Mouse (Mus musculus): Measurements from ENCODE around the gene Wars. TPM values are rescaled to one million over a fixed set of nuclear protein-coding genes. Genes with fewer than 3 reads are reported as not detected.
"Not testable (repeated sequence)": the region's sequence is repeated elsewhere in the genome, so short reads cannot be mapped to it uniquely, and the experiment has no call there.

Wars gene
- total RNA-seq, 2 experiments from 2014 or later = 27.5 to 65.5 TPM

GRCm38 (mm10) chr12:108858486-108858885 lies 35.5 kb downstream of the Wars start:
- ATAC-seq (replicated peaks; ENCODE audit: poor library complexity, severe bottlenecking) = no peak

- ATAC-seq (replicated peaks; ENCODE audit: poor library complexity, severe bottlenecking) = no peak
These were observed 36.3 kb downstream of the Wars start for GRCm38 (mm10) chr12:108857589-108858184.

GRCm38 (mm10) chr12:108857109-108857508 lies 36.9 kb downstream of the Wars start:
- no peak for ATAC-seq (replicated peaks; ENCODE audit: poor library complexity, severe bottlenecking)

DNA sequence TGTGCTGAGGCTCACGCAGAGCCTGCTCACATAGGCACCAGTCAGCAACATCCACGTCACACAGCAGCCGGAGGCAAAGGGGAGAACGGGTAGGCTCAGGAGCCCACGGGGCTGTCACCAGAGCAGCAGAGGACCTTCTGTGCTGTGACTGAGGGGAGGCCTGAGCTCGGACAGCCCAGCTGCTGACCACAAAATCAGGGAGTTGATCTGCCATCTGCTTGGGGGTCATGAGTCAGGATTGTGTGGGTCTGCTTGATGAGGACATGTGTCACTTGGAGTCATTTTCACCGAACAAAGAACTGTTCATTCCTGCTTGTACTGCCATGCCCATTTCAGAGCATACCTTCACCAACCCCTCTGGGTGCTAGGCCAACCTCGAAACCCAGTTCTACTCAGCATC lies 37.8 kb downstream of the Wars start:
- ATAC-seq (replicated peaks; ENCODE audit: poor library complexity, severe bottlenecking) = no peak

DNA sequence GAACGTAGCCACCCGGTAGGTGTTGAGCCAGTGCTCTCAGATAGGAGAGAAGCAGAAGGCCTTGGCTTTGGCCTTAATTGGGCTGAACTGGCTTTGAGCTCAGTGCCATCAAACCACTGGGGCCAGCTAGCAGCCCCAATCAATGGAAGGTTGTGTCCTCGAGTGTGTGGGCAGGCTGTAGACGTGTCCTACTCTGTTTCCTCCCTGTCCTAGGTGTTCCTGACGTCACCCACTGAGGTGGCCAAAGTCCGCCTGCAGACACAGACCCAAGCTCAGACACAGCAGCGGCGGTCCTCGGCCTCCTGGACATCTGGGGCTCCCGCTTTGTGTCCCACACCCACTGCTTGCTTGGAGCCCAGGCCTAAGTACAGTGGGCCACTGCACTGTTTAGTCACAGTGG lies 38.9 kb downstream of the Wars start:
- no peak for ATAC-seq (replicated peaks; ENCODE audit: poor library complexity, severe bottlenecking)

- no peak; the same call in 1 of the 2 replicates for ATAC-seq (replicated peaks; ENCODE audit: poor library complexity, severe bottlenecking)
These were observed 41.2 kb downstream of the Wars start for GRCm38 (mm10) chr12:108852822-108853221.

DNA sequence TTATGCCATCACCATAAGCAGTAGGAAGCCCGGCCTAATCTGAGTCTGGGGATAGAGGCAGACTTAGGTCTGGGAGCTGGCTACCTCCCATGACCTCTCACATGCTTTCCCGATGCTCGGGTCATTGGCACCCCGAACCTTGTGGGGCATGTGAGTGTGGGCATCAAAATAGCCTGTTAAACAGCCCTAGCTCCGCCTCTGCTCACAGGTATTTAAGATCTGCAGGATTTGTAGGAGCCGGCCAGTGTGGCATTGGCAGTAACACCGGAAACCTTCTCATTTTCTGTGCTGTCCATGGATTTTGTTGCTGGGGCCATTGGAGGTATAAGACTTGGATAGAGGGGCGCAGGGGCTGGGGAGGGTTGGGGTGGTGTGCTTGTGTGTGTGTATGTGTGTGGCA lies 43.1 kb downstream of the Wars start:
- no peak for ATAC-seq (replicated peaks; ENCODE audit: poor library complexity, severe bottlenecking)

GRCm38 (mm10) chr12:108850129-108850528 lies 43.8 kb downstream of the Wars start:
- no peak for ATAC-seq (replicated peaks; ENCODE audit: poor library complexity, severe bottlenecking)

DNA sequence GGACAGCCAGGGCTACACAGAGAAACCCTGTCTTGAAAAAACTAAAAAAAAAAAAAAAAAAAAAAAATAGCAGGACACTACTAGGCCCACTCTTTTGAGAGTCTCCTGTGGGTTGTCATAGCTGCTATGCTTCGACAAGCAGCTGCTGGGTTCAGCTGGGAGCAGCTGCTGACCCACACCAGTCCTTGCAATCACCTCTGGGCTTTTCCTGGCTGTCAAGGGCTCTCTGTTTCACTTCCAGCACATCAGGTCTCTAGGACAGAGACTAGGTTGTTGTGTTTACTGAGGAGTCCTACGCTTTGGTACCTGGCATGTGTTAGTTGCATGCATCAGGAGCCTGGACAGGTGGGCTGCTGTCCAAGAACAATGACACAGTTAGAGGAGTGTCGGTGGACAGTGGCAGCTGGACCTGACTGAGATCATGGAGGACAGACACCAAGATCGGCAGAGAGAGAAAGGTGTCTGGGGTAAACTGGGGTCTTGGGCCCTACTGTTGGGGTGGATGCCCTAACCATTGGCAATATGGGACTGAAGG lies 44.4 kb downstream of the Wars start:
- ATAC-seq (replicated peaks; ENCODE audit: poor library complexity, severe bottlenecking) = no peak

GRCm38 (mm10) chr12:108848033-108848432 lies 45.9 kb downstream of the Wars start:
- not testable (repeated sequence) for ATAC-seq (replicated peaks; ENCODE audit: poor library complexity, severe bottlenecking)

DNA sequence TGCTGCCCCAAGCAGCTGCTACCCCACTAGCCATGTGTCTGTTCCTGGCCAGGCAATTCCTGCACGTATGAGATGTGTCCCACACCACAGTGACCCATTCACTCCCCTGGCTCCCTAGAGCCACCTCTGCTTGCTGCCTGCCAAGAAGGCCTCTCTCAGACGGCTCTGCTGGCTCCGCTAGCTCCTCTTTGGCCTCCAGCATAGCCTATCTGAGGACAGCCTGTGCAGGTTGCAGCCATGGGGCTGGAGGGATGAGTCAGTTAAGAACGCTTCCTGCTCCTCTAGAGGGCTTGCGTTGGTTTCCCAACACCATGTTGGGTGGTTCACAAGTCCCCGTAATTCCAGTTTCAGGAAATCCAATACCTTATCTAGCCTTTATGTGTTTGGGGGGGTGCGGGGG lies 51.3 kb downstream of the Wars start:
- peak; percentile 60 for ATAC-seq (replicated peaks; ENCODE audit: poor library complexity, severe bottlenecking)

- ATAC-seq (replicated peaks; ENCODE audit: poor library complexity, severe bottlenecking) = no peak
These were observed 52.8 kb downstream of the Wars start for GRCm38 (mm10) chr12:108841181-108841580.

GRCm38 (mm10) chr12:108836722-108837121 lies 57.3 kb downstream of the Wars start:
- no peak for ATAC-seq (replicated peaks; ENCODE audit: poor library complexity, severe bottlenecking)

- peak; percentile 76 for ATAC-seq (replicated peaks; ENCODE audit: poor library complexity, severe bottlenecking)
These were observed 58.0 kb downstream of the Wars start, which contains the start of the genes Slc25a29 and Slc25a47 for GRCm38 (mm10) chr12:108835840-108836409. Gene Slc25a29, minus strand, starts transcription at chr12:108835883. Gene Slc25a47, plus strand, starts transcription at chr12:108836046.

- ATAC-seq (replicated peaks; ENCODE audit: poor library complexity, severe bottlenecking) = no peak
These were observed 58.6 kb downstream of the Wars start for GRCm38 (mm10) chr12:108835208-108835839.

- no peak for ATAC-seq (replicated peaks; ENCODE audit: poor library complexity, severe bottlenecking)
These were observed 59.2 kb downstream of the Wars start for GRCm38 (mm10) chr12:108834786-108835185.

GRCm38 (mm10) chr12:108834337-108834736 lies 59.6 kb downstream of the Wars start:
- no peak for ATAC-seq (replicated peaks; ENCODE audit: poor library complexity, severe bottlenecking)

DNA sequence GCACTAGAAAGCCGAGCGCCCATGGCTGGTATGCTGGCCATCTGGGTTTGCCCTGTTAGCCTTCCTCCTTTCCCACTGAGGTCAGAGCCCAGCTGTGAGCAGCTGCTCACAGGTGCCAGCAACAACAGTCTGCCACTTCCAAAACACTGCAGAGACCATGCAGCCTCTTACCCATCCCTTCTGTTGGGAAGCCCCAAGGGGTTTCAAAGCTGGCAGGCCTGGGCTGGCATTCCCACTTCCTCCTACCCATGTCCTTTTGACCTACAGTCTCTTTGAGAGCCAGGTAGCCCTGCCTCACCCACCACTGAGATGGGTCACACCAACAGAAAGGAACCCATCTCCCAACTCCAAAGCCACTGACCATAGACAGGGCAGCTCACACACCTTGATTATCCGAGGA lies 60.6 kb downstream of the Wars start:
- no peak for ATAC-seq (replicated peaks; ENCODE audit: poor library complexity, severe bottlenecking)

DNA sequence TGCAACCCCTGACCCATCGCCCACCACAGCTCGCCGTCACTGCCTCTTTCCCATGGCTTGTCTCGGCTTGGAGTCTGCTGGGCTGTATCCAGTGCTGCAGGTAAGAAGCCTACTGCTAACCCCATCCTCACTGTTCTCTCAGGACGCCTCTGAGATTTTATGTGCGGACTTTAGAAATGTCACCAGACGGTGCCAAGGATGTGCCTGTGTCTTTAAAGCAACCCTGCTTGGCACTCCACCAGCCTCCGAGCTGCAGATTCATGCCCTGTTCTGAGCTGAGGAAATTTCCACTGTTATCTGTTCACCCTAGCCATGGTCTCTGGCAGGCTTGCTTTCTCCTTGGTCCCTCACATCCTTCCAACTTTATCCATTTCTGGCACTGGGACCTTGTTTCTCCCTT lies 61.1 kb downstream of the Wars start:
- ATAC-seq (replicated peaks; ENCODE audit: poor library complexity, severe bottlenecking) = no peak

GRCm38 (mm10) chr12:108831966-108832643 lies 61.9 kb downstream of the Wars start:
- ATAC-seq (replicated peaks; ENCODE audit: poor library complexity, severe bottlenecking) = peak; percentile 68

GRCm38 (mm10) chr12:108830358-108830757 lies 63.6 kb downstream of the Wars start:
- no peak for ATAC-seq (replicated peaks; ENCODE audit: poor library complexity, severe bottlenecking)

All from granulocyte monocyte progenitor cell, adult 5-6 weeks (primary cell).